9 mouse cellular contexts compared by ENCODE assay signal in genomic region chr8:123444131-123444530, GRCm38 (mm10). TPM values are rescaled to one million over a fixed set of nuclear protein-coding genes. Genes with fewer than 3 reads are reported as not detected.
A peak's percentile ranks its signal among the peaks of the same experiment; 100 is the strongest.
DNase-seq lines count a peak whose midpoint lies in the region; ATAC-seq and TF ChIP-seq lines count a peak whose summit lies in the region.
"Had no signal": no experiment of that assay in that cellular context is flagged by ENCODE, and none has a peak within 500 bp of the region (broad histone marks: within the 10 kb centered on the region; RNA-seq: fewer than 3 reads in every experiment).

No protein-coding gene starts in this region.

- DNase-seq in heart, adult 8-10 months (ENCODE audit: low spot score) = no peak
- no peak for DNase-seq in forebrain, postnatal 0 days
- DNase-seq in frontal cortex, postnatal 36 days (ENCODE audit: low spot score in 2 of 2) = no peak
- DNase-seq in cerebellum, postnatal 25 days = no peak
- DNase-seq in urinary bladder, postnatal 10 days (ENCODE audit: low spot score) = no peak

- ATAC-seq in heart, embryonic 15.5 days (replicated peaks; ENCODE audit: insufficient number of reproducible peaks, insufficient read depth, low FRiP score, low read depth) = no peak
- ATAC-seq in forebrain, postnatal 0 days = no peak
- ATAC-seq in megakaryocyte, adult 5-6 weeks (ENCODE audit: poor library complexity, severe bottlenecking) = peak; percentile 67

- no peaks in the 10 kb centered on the region for H3K27me3 ChIP-seq in heart, embryonic 15.5 days
- no peaks in the 10 kb centered on the region for H3K27me3 ChIP-seq in E14TG2a.4 (ENCODE audit: insufficient read depth, low read length)
- H3K27me3 ChIP-seq in forebrain, postnatal 0 days (ENCODE audit: insufficient read depth, low read length) = no peaks in the 10 kb centered on the region

- WGBS in heart, embryonic 15.5 days = 87% methylated on average over 6 of the region's 6 CpGs
- WGBS in forebrain, postnatal 0 days = 92% methylated on average over 6 of the region's 6 CpGs

- TF ChIP-seq CTCF in E14TG2a.4 (conservative IDR thresholded peaks at IDR 0.05; ENCODE audit: low read length) = no peak
- no peak for TF ChIP-seq CTCF in forebrain, postnatal 0 days (IDR thresholded peaks at IDR 0.05; ENCODE audit: low read depth)

- H3K9me3 ChIP-seq in heart, embryonic 15.5 days (replicated peaks) = no peaks in the 10 kb centered on the region
- no peaks in the 10 kb centered on the region for H3K9me3 ChIP-seq in E14TG2a.4 (ENCODE audit: low read length)
- H3K9me3 ChIP-seq in forebrain, postnatal 0 days (ENCODE audit: low read length) = no peaks in the 10 kb centered on the region

- no peak overlapping the region for H3K27ac ChIP-seq in heart, embryonic 15.5 days
- H3K27ac ChIP-seq in forebrain, postnatal 0 days (ENCODE audit: low read depth, low read length) = no peak overlapping the region; the same call in 1 of the 2 replicates

- 0 out of 2 replicates have a peak, but pooled peaks cover 2% of the 10 kb centered on the region for H3K36me3 ChIP-seq in heart, embryonic 15.5 days
- H3K36me3 ChIP-seq in E14TG2a.4 (ENCODE audit: insufficient read depth, low read length) = peaks cover 2% of the 10 kb centered on the region
- 0 out of 2 replicates have a peak, but pooled peaks cover 3% of the 10 kb centered on the region for H3K36me3 ChIP-seq in forebrain, postnatal 0 days (ENCODE audit: insufficient read depth)

- H3K4me2 ChIP-seq in heart, embryonic 15.5 days = peak overlapping the region; percentile 70; the same call in 1 of the 2 replicates
- H3K4me2 ChIP-seq in forebrain, postnatal 0 days (ENCODE audit: low read depth) = peak overlapping the region; percentile 68

- peaks cover 33% of the 10 kb centered on the region for H3K4me1 ChIP-seq in heart, embryonic 15.5 days (replicated peaks)
- H3K4me1 ChIP-seq in E14TG2a.4 (replicated peaks; ENCODE audit: low read depth, low read length) = peaks cover 58% of the 10 kb centered on the region
- H3K4me1 ChIP-seq in forebrain, postnatal 0 days (ENCODE audit: insufficient read depth) = 0 out of 2 replicates have a peak, but pooled peaks cover 3% of the 10 kb centered on the region

- 0 out of 2 replicates have a peak overlapping the region, but pooled peaks have one; percentile 85 for H3K9ac ChIP-seq in heart, embryonic 15.5 days
- 0 out of 2 replicates have a peak overlapping the region, but pooled peaks have one; percentile 84 for H3K9ac ChIP-seq in forebrain, postnatal 0 days

- peak overlapping the region; percentile 80; the same call in 1 of the 2 replicates for H3K4me3 ChIP-seq in heart, embryonic 15.5 days
- peak overlapping the region; percentile 86; the same call in 1 of the 2 replicates for H3K4me3 ChIP-seq in E14TG2a.4 (replicated peaks; ENCODE audit: low read length)
- peak overlapping the region; percentile 70; the same call in 1 of the 2 replicates for H3K4me3 ChIP-seq in forebrain, postnatal 0 days (ENCODE audit: low read depth, low read length)

RNA-seq across cellular contexts. Expression of gene Def8, which starts 20.8 kb away (rescaled TPM):
- polyA plus RNA-seq in heart, embryonic 15.5 days (2015; fragmentation: Nextera tagmentation; extraction: Ambion mirVana) = 25.7 and 33.3 TPM in 2 replicates
- 10 to 100 TPM; 64.0 to 74.9 (median 68.1) TPM for total RNA-seq in heart, adult 8-10 months (2022)
- 35.8 and 41.4 TPM in 2 replicates for total RNA-seq in forebrain, postnatal 0 days (2014; rRNA removed)
- 35.0 and 36.4 TPM in 2 replicates for polyA plus RNA-seq in forebrain, postnatal 0 days (2015; fragmentation: Nextera tagmentation; extraction: Ambion mirVana)
- 15.2 and 19.6 TPM in 2 replicates for total RNA-seq in megakaryocyte, adult 5-6 weeks (2015)
- 24.9 and 27.3 TPM in 2 replicates for total RNA-seq in megakaryocyte, adult 5-6 weeks (2017)

RNA-seq across cellular contexts. Expression of gene Tubb3, which starts 32.9 kb away (rescaled TPM):
- 2.1 and 21.6 TPM in 2 replicates for polyA plus RNA-seq in heart, embryonic 15.5 days (2015; fragmentation: Nextera tagmentation; extraction: Ambion mirVana)
- total RNA-seq in heart, adult 8-10 months (2022) = under 1 TPM; 0.22 to 0.75 (median 0.35) TPM
- total RNA-seq in forebrain, postnatal 0 days (2014; rRNA removed) = 3,807 and 3,931 TPM in 2 replicates
- polyA plus RNA-seq in forebrain, postnatal 0 days (2015; fragmentation: Nextera tagmentation; extraction: Ambion mirVana) = 2,045 and 2,116 TPM in 2 replicates
- total RNA-seq in megakaryocyte, adult 5-6 weeks (2015) = 0.89 and 1.0 TPM in 2 replicates
- total RNA-seq in megakaryocyte, adult 5-6 weeks (2017) = 0.37 and 1.2 TPM in 2 replicates

RNA-seq across cellular contexts. Expression of gene Afg3l1, which starts 33.6 kb away (rescaled TPM):
- polyA plus RNA-seq in heart, embryonic 15.5 days (2015; fragmentation: Nextera tagmentation; extraction: Ambion mirVana) = 40.2 and 41.6 TPM in 2 replicates
- 10 to 100 TPM; 59.2 to 78.1 (median 73.3) TPM for total RNA-seq in heart, adult 8-10 months (2022)
- 14.7 and 20.1 TPM in 2 replicates for total RNA-seq in forebrain, postnatal 0 days (2014; rRNA removed)
- polyA plus RNA-seq in forebrain, postnatal 0 days (2015; fragmentation: Nextera tagmentation; extraction: Ambion mirVana) = 32.0 and 40.7 TPM in 2 replicates
- 10.4 and 11.7 TPM in 2 replicates for total RNA-seq in megakaryocyte, adult 5-6 weeks (2015)
- 12.2 and 13.3 TPM in 2 replicates for total RNA-seq in megakaryocyte, adult 5-6 weeks (2017)

RNA-seq across cellular contexts. Expression of gene Mc1r, which starts 37.2 kb away (rescaled TPM):
- polyA plus RNA-seq in heart, embryonic 15.5 days (2015; fragmentation: Nextera tagmentation; extraction: Ambion mirVana) = 0.08 TPM in 1 of 2 replicates, not detected in the other
- not detected for total RNA-seq in heart, adult 8-10 months (2022)
- total RNA-seq in forebrain, postnatal 0 days (2014; rRNA removed) = 0.10 TPM in 1 of 2 replicates, not detected in the other
- 0.07 and 0.08 TPM in 2 replicates for polyA plus RNA-seq in forebrain, postnatal 0 days (2015; fragmentation: Nextera tagmentation; extraction: Ambion mirVana)
- total RNA-seq in megakaryocyte, adult 5-6 weeks (2015) = not detected in 2 replicates
- not detected in 2 replicates for total RNA-seq in megakaryocyte, adult 5-6 weeks (2017)
- total RNA-seq: gastrocnemius, postnatal 4 days had no signal

Comparison
In these comparisons a context has a peak if more than half of its experiments do, and no peak if none do; other contexts are left out.
1. RNA of gene Tubb3, which starts 32.9 kb away (total RNA-seq): 3,807 to 3,931 TPM in forebrain, postnatal 0 days; 0.37 to 1.2 TPM in megakaryocyte, adult 5-6 weeks and 0.22 to 0.75 TPM in heart, adult 8-10 months; every median in the first group is over 1,000 times any median in the second.
2. Peak in every context shown above with its lines, with median percentiles within 50 percentile points of each other: H3K4me3 ChIP-seq.